Mouse (Mus musculus): ENCODE measurements around the gene Jhy. TPM values are rescaled to one million over a fixed set of nuclear protein-coding genes. Genes with fewer than 3 reads are reported as not detected.
A peak's percentile ranks its signal among the peaks of the same experiment; 100 is the strongest.

Gene Jhy
- total and polyA plus RNA-seq, 2 experiments from 2014 or later = 0.99 to 1.1 TPM

DNA sequence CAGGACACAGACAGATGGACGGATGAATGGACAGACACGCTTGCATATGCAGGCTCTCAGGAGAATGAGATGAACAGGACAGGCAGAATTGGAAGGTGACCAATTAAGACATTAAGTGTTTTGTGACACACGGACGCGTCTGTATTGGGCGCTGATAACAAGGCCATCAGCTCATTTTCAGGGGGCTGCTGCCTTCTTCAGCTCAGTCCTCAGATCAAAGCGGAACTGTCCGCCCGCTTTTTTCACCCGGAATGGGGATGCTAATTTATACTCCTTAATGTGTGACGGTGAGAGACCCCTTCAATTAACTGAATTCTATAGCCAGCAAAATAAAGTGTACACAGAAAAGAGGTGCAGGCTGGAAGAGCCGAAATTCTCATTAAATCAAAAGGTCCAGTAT, 74.5 kb downstream of the Jhy start:
- Histone ChIP-seq H3K9ac (replicated peaks; ENCODE audit: low read length) (no peak overlapping the region), H3K27me3 (ENCODE audit: insufficient read depth, low read length) (peaks cover 28% of the 10 kb centered on the region), H3K4me2 (ENCODE audit: low read depth, low read length) (no peak overlapping the region), H3K27ac (no peak overlapping the region), H3K4me1 (ENCODE audit: insufficient read depth, low read length) (no peaks in the 10 kb centered on the region), H3K4me3 (ENCODE audit: low read length) (no peak overlapping the region), H3K9me3 (ENCODE audit: low read length) (no peaks in the 10 kb centered on the region), H3K36me3 (ENCODE audit: insufficient read depth, low read length) (no peaks in the 10 kb centered on the region)
- WGBS = 44% methylated on average over 12 of the region's 12 CpGs
- ATAC-seq = no peak
- TF ChIP-seq CTCF (IDR thresholded peaks at IDR 0.05; ENCODE audit: low read depth) = no peak
- DNase-seq (ENCODE audit: low spot score) = no peak

DNA sequence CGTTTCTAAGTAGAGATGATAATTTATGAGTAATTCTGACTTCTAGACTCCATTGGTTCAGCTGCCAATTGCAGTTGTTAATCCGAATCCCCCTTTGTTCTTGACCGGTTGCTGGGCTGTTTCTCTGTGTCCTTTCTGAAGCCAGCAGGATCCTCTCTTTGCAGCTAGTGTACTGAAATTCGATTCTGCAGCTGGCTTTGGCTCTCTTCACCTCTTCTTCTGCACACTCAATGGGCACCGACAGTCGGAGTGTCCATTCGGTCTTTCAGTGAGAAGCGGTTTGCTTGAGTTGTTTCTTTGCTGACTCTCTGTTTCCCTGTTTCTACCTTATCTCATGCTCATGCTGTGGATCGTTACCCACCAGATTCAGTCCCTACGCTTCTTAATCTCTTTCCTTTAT, 78.2 kb downstream of the Jhy start:
- ATAC-seq (no peak), DNase-seq (ENCODE audit: low spot score) (no peak)
- H3K9ac ChIP-seq (replicated peaks; ENCODE audit: low read length) = no peak overlapping the region
- no peaks in the 10 kb centered on the region for H3K36me3 ChIP-seq (ENCODE audit: insufficient read depth, low read length)
- no peak overlapping the region for H3K27ac ChIP-seq
- H3K4me1 ChIP-seq (ENCODE audit: insufficient read depth, low read length) = no peaks in the 10 kb centered on the region
- TF ChIP-seq CTCF (IDR thresholded peaks at IDR 0.05; ENCODE audit: low read depth) = no peak
- H3K27me3 ChIP-seq (ENCODE audit: insufficient read depth, low read length) = peaks cover 58% of the 10 kb centered on the region
- WGBS = 27% methylated on average over 10 of the region's 10 CpGs
- H3K4me2 ChIP-seq (ENCODE audit: low read depth, low read length) = no peak overlapping the region
- H3K4me3 ChIP-seq (ENCODE audit: low read length) = no peak overlapping the region
- no peaks in the 10 kb centered on the region for H3K9me3 ChIP-seq (ENCODE audit: low read length)

GRCm38 (mm10) chr9:40878998-40879397, 84.9 kb downstream of the Jhy start:
- Histone ChIP-seq H3K4me2 (ENCODE audit: low read depth, low read length) (no peak overlapping the region), H3K27ac (no peak overlapping the region), H3K4me3 (ENCODE audit: low read length) (no peak overlapping the region), H3K9ac (replicated peaks; ENCODE audit: low read length) (no peak overlapping the region), H3K4me1 (ENCODE audit: insufficient read depth, low read length) (no peaks in the 10 kb centered on the region), H3K9me3 (ENCODE audit: low read length) (no peaks in the 10 kb centered on the region), H3K27me3 (ENCODE audit: insufficient read depth, low read length) (peaks cover 58% of the 10 kb centered on the region), H3K36me3 (ENCODE audit: insufficient read depth, low read length) (no peaks in the 10 kb centered on the region)
- DNase-seq (ENCODE audit: low spot score) = no peak
- 2% methylated on average over 14 of the region's 14 CpGs for WGBS
- no peak for ATAC-seq
- no peak for TF ChIP-seq CTCF (IDR thresholded peaks at IDR 0.05; ENCODE audit: low read depth)

- Histone ChIP-seq H3K36me3 (ENCODE audit: insufficient read depth, low read length) (no peaks in the 10 kb centered on the region), H3K9ac (replicated peaks; ENCODE audit: low read length) (no peak overlapping the region), H3K4me1 (ENCODE audit: insufficient read depth, low read length) (no peaks in the 10 kb centered on the region), H3K4me3 (ENCODE audit: low read length) (no peak overlapping the region), H3K4me2 (ENCODE audit: low read depth, low read length) (no peak overlapping the region), H3K9me3 (ENCODE audit: low read length) (no peaks in the 10 kb centered on the region), H3K27ac (no peak overlapping the region), H3K27me3 (ENCODE audit: insufficient read depth, low read length) (peaks cover 61% of the 10 kb centered on the region)
- ATAC-seq (no peak), DNase-seq (ENCODE audit: low spot score) (no peak)
- TF ChIP-seq CTCF (IDR thresholded peaks at IDR 0.05; ENCODE audit: low read depth) = no peak
- WGBS = 1% methylated on average over 32 of the region's 32 CpGs
Measured at GRCm38 (mm10) chr9:40878291-40878945, 85.5 kb downstream of the Jhy start.

- 1% methylated on average over 29 of the region's 29 CpGs for WGBS
- no peak for ATAC-seq
- no peak for TF ChIP-seq CTCF (IDR thresholded peaks at IDR 0.05; ENCODE audit: low read depth)
- no peak for DNase-seq (ENCODE audit: low spot score)
- Histone ChIP-seq H3K4me2 (ENCODE audit: low read depth, low read length) (peak overlapping the region; percentile 28; the same call in 1 of the 2 replicates), H3K4me1 (ENCODE audit: insufficient read depth, low read length) (no peaks in the 10 kb centered on the region), H3K4me3 (ENCODE audit: low read length) (0 out of 2 replicates have a peak overlapping the region, but pooled peaks have one; percentile 16), H3K36me3 (ENCODE audit: insufficient read depth, low read length) (no peaks in the 10 kb centered on the region), H3K9me3 (ENCODE audit: low read length) (no peaks in the 10 kb centered on the region), H3K9ac (replicated peaks; ENCODE audit: low read length) (no peak overlapping the region), H3K27ac (no peak overlapping the region), H3K27me3 (ENCODE audit: insufficient read depth, low read length) (peaks cover 62% of the 10 kb centered on the region)
Measured at GRCm38 (mm10) chr9:40877881-40878235, 86.1 kb downstream of the Jhy start.

- H3K4me2 ChIP-seq (ENCODE audit: low read depth, low read length) = peak overlapping the region; percentile 28; the same call in 1 of the 2 replicates
- no peak overlapping the region for H3K9ac ChIP-seq (replicated peaks; ENCODE audit: low read length)
- no peak for DNase-seq (ENCODE audit: low spot score)
- 0 out of 2 replicates have a peak overlapping the region, but pooled peaks have one; percentile 16 for H3K4me3 ChIP-seq (ENCODE audit: low read length)
- no peaks in the 10 kb centered on the region for H3K9me3 ChIP-seq (ENCODE audit: low read length)
- 1% methylated on average over 42 of the region's 42 CpGs for WGBS
- H3K27ac ChIP-seq = no peak overlapping the region
- no peak for TF ChIP-seq CTCF (IDR thresholded peaks at IDR 0.05; ENCODE audit: low read depth)
- no peaks in the 10 kb centered on the region for H3K4me1 ChIP-seq (ENCODE audit: insufficient read depth, low read length)
- 0 out of 2 replicates have a peak, but pooled peaks have one; percentile 10 for ATAC-seq
- H3K27me3 ChIP-seq (ENCODE audit: insufficient read depth, low read length) = peaks cover 62% of the 10 kb centered on the region
- H3K36me3 ChIP-seq (ENCODE audit: insufficient read depth, low read length) = no peaks in the 10 kb centered on the region
Measured at GRCm38 (mm10) chr9:40877146-40877880, 86.6 kb downstream of the Jhy start.

GRCm38 (mm10) chr9:40876693-40877092, 87.2 kb downstream of the Jhy start:
- H3K4me1 ChIP-seq (ENCODE audit: insufficient read depth, low read length) = no peaks in the 10 kb centered on the region
- no peaks in the 10 kb centered on the region for H3K9me3 ChIP-seq (ENCODE audit: low read length)
- H3K4me3 ChIP-seq (ENCODE audit: low read length) = no peak overlapping the region
- ATAC-seq = no peak
- H3K36me3 ChIP-seq (ENCODE audit: insufficient read depth, low read length) = no peaks in the 10 kb centered on the region
- peaks cover 62% of the 10 kb centered on the region for H3K27me3 ChIP-seq (ENCODE audit: insufficient read depth, low read length)
- no peak overlapping the region for H3K27ac ChIP-seq
- no peak overlapping the region for H3K9ac ChIP-seq (replicated peaks; ENCODE audit: low read length)
- no peak for DNase-seq (ENCODE audit: low spot score)
- 10% methylated on average over 5 of the region's 5 CpGs for WGBS
- no peak for TF ChIP-seq CTCF (IDR thresholded peaks at IDR 0.05; ENCODE audit: low read depth)
- H3K4me2 ChIP-seq (ENCODE audit: low read depth, low read length) = no peak overlapping the region

Measured in hindbrain, postnatal 0 days (tissue).